Mouse (Mus musculus) ovary, postnatal 36 days (tissue): Measurements from ENCODE around the gene Gm6121.
"Not testable (repeated sequence)": the region's sequence is repeated elsewhere in the genome, so short reads cannot be mapped to it uniquely, and the experiment has no call there.

Experiments used
- DNase-seq: peaks from one replicate; pipeline ENCODE4 v3.0.0; 2022; ENCODE audit warnings: low spot score, mixed read lengths

The Gm6121 gene

GRCm38 (mm10) chrX:26935597-26935996 lies at the start of gene Gm6121:
TSS of gene Gm6121 (minus strand) at chrX:26935697.
- not testable (repeated sequence) for DNase-seq
